ENCODE assay signal across 8 mouse cellular contexts in genomic region chr8:125570835-125571465, GRCm38 (mm10). TPM values are rescaled to one million over a fixed set of nuclear protein-coding genes. Genes with fewer than 3 reads are reported as not detected.
A peak's percentile ranks its signal among the peaks of the same experiment; 100 is the strongest.
DNase-seq lines count a peak whose midpoint lies in the region; ATAC-seq lines count a peak whose summit lies in the region.

No protein-coding gene starts in this region.

- WGBS in forebrain, embryonic 11.5 days: 71% methylated on average over 12 of the region's 12 CpGs
- 76% methylated on average over 12 of the region's 12 CpGs for WGBS in forebrain, embryonic 12.5 days
- 70% methylated on average over 12 of the region's 12 CpGs for WGBS in heart, embryonic 16.5 days
- WGBS in liver, embryonic 11.5 days: 61% methylated on average over 12 of the region's 12 CpGs

- H3K4me3 ChIP-seq in forebrain, embryonic 11.5 days (ENCODE audit: low read depth, low read length): no peak overlapping the region
- H3K4me3 ChIP-seq in forebrain, embryonic 12.5 days (replicated peaks): no peak overlapping the region
- H3K4me3 ChIP-seq in heart, embryonic 16.5 days (ENCODE audit: low read length): no peak overlapping the region; the same call in 1 of the 2 replicates
- no peak overlapping the region for H3K4me3 ChIP-seq in liver, embryonic 11.5 days (ENCODE audit: low read depth, low read length)

- no peaks in the 10 kb centered on the region for H3K27me3 ChIP-seq in forebrain, embryonic 11.5 days (ENCODE audit: control insufficient read depth, insufficient read depth, low read length)
- peaks cover 11% of the 10 kb centered on the region for H3K27me3 ChIP-seq in forebrain, embryonic 12.5 days
- no peaks in the 10 kb centered on the region for H3K27me3 ChIP-seq in heart, embryonic 16.5 days (ENCODE audit: control insufficient read depth, insufficient read depth, low read length)
- no peaks in the 10 kb centered on the region for H3K27me3 ChIP-seq in liver, embryonic 11.5 days (replicated peaks; ENCODE audit: control insufficient read depth, insufficient read depth, low read length)
- H3K27me3 ChIP-seq in splenic B cell, adult 2 months (ENCODE audit: control insufficient read depth, insufficient read depth, low read length, poor library complexity, severe bottlenecking): no peaks in the 10 kb centered on the region

- H3K4me1 ChIP-seq in forebrain, embryonic 11.5 days (replicated peaks; ENCODE audit: control insufficient read depth, insufficient read depth, low read length): peaks cover 14% of the 10 kb centered on the region
- peaks cover 32% of the 10 kb centered on the region for H3K4me1 ChIP-seq in forebrain, embryonic 12.5 days
- peaks cover 27% of the 10 kb centered on the region for H3K4me1 ChIP-seq in heart, embryonic 16.5 days (ENCODE audit: control insufficient read depth, insufficient read depth, low read length)
- peaks cover 7% of the 10 kb centered on the region for H3K4me1 ChIP-seq in liver, embryonic 11.5 days (replicated peaks; ENCODE audit: control insufficient read depth, insufficient read depth, low read length)

- no peaks in the 10 kb centered on the region for H3K36me3 ChIP-seq in forebrain, embryonic 11.5 days (ENCODE audit: control insufficient read depth, insufficient read depth, low read length)
- H3K36me3 ChIP-seq in forebrain, embryonic 12.5 days (replicated peaks): no peaks in the 10 kb centered on the region
- H3K36me3 ChIP-seq in heart, embryonic 16.5 days (ENCODE audit: control insufficient read depth, insufficient read depth): no peaks in the 10 kb centered on the region
- H3K36me3 ChIP-seq in liver, embryonic 11.5 days (ENCODE audit: control insufficient read depth, insufficient read depth, low read length): no peaks in the 10 kb centered on the region
- H3K36me3 ChIP-seq in splenic B cell, adult 2 months (ENCODE audit: control insufficient read depth, insufficient read depth, low read length, poor library complexity, severe bottlenecking): no peaks in the 10 kb centered on the region

- peak; percentile 60 for DNase-seq in forebrain, embryonic 11.5 days (ENCODE audit: low spot score)
- peak; percentile 68 for DNase-seq in 3T3-L1 (ENCODE audit: low read depth, low spot score)
- peak; percentile 47 for DNase-seq in adipocyte (ENCODE audit: low spot score)
- DNase-seq in liver, embryonic 11.5 days (ENCODE audit: low spot score): no peak
- peak; percentile 70 for DNase-seq in splenic B cell, adult 2 months (ENCODE audit: low read depth, low spot score)
- DNase-seq in frontal cortex, postnatal 10 days (ENCODE audit: low spot score in 2 of 2): no peak

- H3K9me3 ChIP-seq in forebrain, embryonic 11.5 days (ENCODE audit: control insufficient read depth, low read length): peaks cover 3% of the 10 kb centered on the region; the same call in 1 of the 2 replicates
- no peaks in the 10 kb centered on the region for H3K9me3 ChIP-seq in forebrain, embryonic 12.5 days
- peaks cover 4% of the 10 kb centered on the region; the same call in 1 of the 2 replicates for H3K9me3 ChIP-seq in heart, embryonic 16.5 days (replicated peaks; ENCODE audit: control insufficient read depth, low read length)
- H3K9me3 ChIP-seq in liver, embryonic 11.5 days (ENCODE audit: control insufficient read depth, low read length): no peaks in the 10 kb centered on the region

- no peak overlapping the region for H3K27ac ChIP-seq in forebrain, embryonic 11.5 days (ENCODE audit: low read depth, low read length)
- no peak overlapping the region for H3K27ac ChIP-seq in forebrain, embryonic 12.5 days
- no peak overlapping the region for H3K27ac ChIP-seq in heart, embryonic 16.5 days (ENCODE audit: low read length)
- H3K27ac ChIP-seq in liver, embryonic 11.5 days (ENCODE audit: low read depth, low read length): no peak overlapping the region

- no peak overlapping the region for H3K9ac ChIP-seq in forebrain, embryonic 11.5 days (ENCODE audit: low read length)
- H3K9ac ChIP-seq in forebrain, embryonic 12.5 days: no peak overlapping the region
- no peak overlapping the region; the same call in 1 of the 2 replicates for H3K9ac ChIP-seq in heart, embryonic 16.5 days (ENCODE audit: low read length)
- H3K9ac ChIP-seq in liver, embryonic 11.5 days (ENCODE audit: low read depth, low read length): no peak overlapping the region

- ATAC-seq in forebrain, embryonic 11.5 days (replicated peaks; ENCODE audit: low FRiP score): no peak
- ATAC-seq in forebrain, embryonic 12.5 days (ENCODE audit: low FRiP score): no peak
- ATAC-seq in heart, embryonic 16.5 days (replicated peaks; ENCODE audit: extremely low read depth, insufficient read depth, low FRiP score): no peak
- no peak for ATAC-seq in liver, embryonic 11.5 days (replicated peaks; ENCODE audit: low FRiP score)

- no peak overlapping the region for H3K4me2 ChIP-seq in forebrain, embryonic 11.5 days (ENCODE audit: low read depth, low read length, severe bottlenecking)
- no peak overlapping the region for H3K4me2 ChIP-seq in forebrain, embryonic 12.5 days
- peak overlapping the region; percentile 96; the same call in 1 of the 2 replicates for H3K4me2 ChIP-seq in heart, embryonic 16.5 days (ENCODE audit: low read depth, low read length)
- peak overlapping the region; percentile 93 for H3K4me2 ChIP-seq in liver, embryonic 11.5 days

RNA-seq across cellular contexts. Expression of gene Sipa1l2, which starts 1.3 kb away (rescaled TPM):
- 19.9 and 23.3 TPM in 2 replicates for polyA plus RNA-seq in forebrain, embryonic 11.5 days (2014; fragmentation: Nextera tagmentation; extraction: Ambion mirVana)
- 33.2 and 37.2 TPM in 2 replicates for polyA plus RNA-seq in forebrain, embryonic 12.5 days (2016; fragmentation: Nextera tagmentation; extraction: Ambion mirVana)
- 19.9 and 24.4 TPM in 2 replicates for polyA plus RNA-seq in heart, embryonic 16.5 days (2015; fragmentation: Nextera tagmentation; extraction: Ambion mirVana)
- 4.7 and 4.8 TPM in 2 replicates for polyA plus RNA-seq in liver, embryonic 11.5 days (2014; fragmentation: Nextera tagmentation; extraction: Ambion mirVana)

Comparison
In these comparisons a context has a peak if more than half of its experiments do, and no peak if none do; other contexts are left out.
1. DNase-seq: peak in forebrain, embryonic 11.5 days (single experiment), 3T3-L1 (single experiment), adipocyte (single experiment) and splenic B cell, adult 2 months (single experiment); none in liver, embryonic 11.5 days (single experiment) and frontal cortex, postnatal 10 days (0 of 2).
2. H3K4me2 ChIP-seq: peak in heart, embryonic 16.5 days (single experiment) and liver, embryonic 11.5 days (single experiment); none in forebrain, embryonic 11.5 days (single experiment) and forebrain, embryonic 12.5 days (single experiment).